Mouse (Mus musculus) heart, adult 9 months (tissue): ENCODE measurements around the gene Tnnt1.

Source experiments
- DNase-seq, 2 experiments: peaks; one replicate each; pipeline ENCODE4 v3.0.0; 2022; ENCODE audit warnings: low spot score in 2 of 2

Gene Tnnt1

GRCm38 (mm10) chr7:4497271-4497903 lies 18.8 kb downstream of the Tnnt1 start:
- DNase-seq, result no peak

- no peak for DNase-seq
Measured at GRCm38 (mm10) chr7:4496468-4496867, 19.7 kb downstream of the Tnnt1 start.

- no peak for DNase-seq
Measured at GRCm38 (mm10) chr7:4493991-4494390, 22.2 kb downstream of the Tnnt1 start.

GRCm38 (mm10) chr7:4492284-4493224 lies 23.6 kb downstream of the Tnnt1 start:
- DNase-seq, result peak; percentile 63 to 80

- DNase-seq, result peak; percentile 73 to 85
Measured at GRCm38 (mm10) chr7:4491308-4491707, 24.9 kb downstream of the Tnnt1 start.

GRCm38 (mm10) chr7:4482281-4482680 lies 33.9 kb downstream of the Tnnt1 start:
- DNase-seq, result no peak

GRCm38 (mm10) chr7:4479674-4480073 lies 36.5 kb downstream of the Tnnt1 start:
- no peak for DNase-seq

- DNase-seq, result no peak
Measured at GRCm38 (mm10) chr7:4478796-4479291, 37.3 kb downstream of the Tnnt1 start.

- peak; percentile 89 to 92 for DNase-seq
Measured at GRCm38 (mm10) chr7:4478021-4478795, 38.0 kb downstream of the Tnnt1 start.

- no peak for DNase-seq
Measured at GRCm38 (mm10) chr7:4473940-4474339, 42.2 kb downstream of the Tnnt1 start.

- peak; percentile 69 to 81 for DNase-seq
Measured at GRCm38 (mm10) chr7:4471179-4471555, 45.0 kb downstream of the Tnnt1 start.

- DNase-seq, result peak; percentile 72 to 75
Measured at GRCm38 (mm10) chr7:4470275-4471178, 45.7 kb downstream of the Tnnt1 start.

GRCm38 (mm10) chr7:4467801-4468200 lies 48.4 kb downstream of the Tnnt1 start:
- no peak for DNase-seq

GRCm38 (mm10) chr7:4464194-4464824 lies 51.9 kb downstream of the Tnnt1 start:
- no peak for DNase-seq

- DNase-seq, result no peak
Measured at GRCm38 (mm10) chr7:4460576-4461434, 55.4 kb downstream of the Tnnt1 start, which contains the start of gene Eps8l1. Gene Eps8l1 (plus strand): TSS chr7:4460674.
